Mouse (Mus musculus) spleen, postnatal 0 days (tissue): Measurements from ENCODE around the gene Tmtc2. TPM values are rescaled to one million over a fixed set of nuclear protein-coding genes. Genes with fewer than 3 reads are reported as not detected.

Experiments
- polyA plus RNA-seq: library from polyadenylated mRNA; unstranded; fragments of >200 nt; fragmentation: Nextera tagmentation; extraction: Ambion mirVana; gene quantifications from 2 replicates; pipeline ENCODE4 v1.2.1, GENCODE M21; 2015

Tmtc2 gene
- polyA plus RNA-seq: 0.75 and 1.3 TPM in 2 replicates

DNA sequence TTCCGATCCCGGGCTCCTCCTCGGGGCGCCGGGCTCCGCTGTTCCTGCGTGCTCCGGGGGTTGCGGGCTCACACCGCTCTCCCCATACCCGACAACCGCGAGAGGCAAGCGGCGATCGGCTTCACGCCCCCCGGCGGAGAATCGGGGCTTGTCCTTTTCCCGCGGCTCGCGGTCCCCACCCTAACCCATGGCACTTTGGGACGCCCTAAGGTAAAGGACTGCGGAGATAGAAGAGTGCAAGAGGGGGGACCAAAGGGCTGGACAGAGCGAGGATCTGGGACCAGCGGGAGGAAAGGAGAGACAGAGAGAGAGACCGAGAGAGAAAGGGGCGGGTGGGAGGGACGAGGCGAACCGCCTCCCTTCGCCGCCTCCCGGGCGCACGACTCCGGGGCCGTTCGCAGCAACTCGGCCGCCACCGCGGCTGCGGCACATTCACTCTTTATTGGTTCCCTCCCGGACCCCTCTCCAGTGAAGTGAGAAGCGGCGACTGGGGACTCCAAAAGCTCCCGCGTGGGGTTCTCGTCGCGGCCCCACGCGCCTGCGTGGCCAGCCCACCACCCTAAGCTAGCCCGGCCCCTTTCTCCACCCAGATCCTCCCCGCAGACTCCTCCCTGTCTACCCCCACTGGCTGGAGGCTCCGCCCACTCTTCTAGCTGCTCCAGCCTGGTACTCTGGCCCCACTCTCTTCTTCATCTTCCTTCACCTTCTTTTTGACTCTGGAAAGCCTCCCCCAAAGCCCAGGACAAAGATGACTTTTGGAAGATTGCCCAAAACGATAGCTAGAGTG is at the start of gene Tmtc2:
TSS of gene Tmtc2 (minus strand) at position 544 of the 787 bp plus-strand sequence.

